Mouse (Mus musculus): Measurements from ENCODE around the gene Gusb. TPM values are rescaled to one million over a fixed set of nuclear protein-coding genes. Genes with fewer than 3 reads are reported as not detected.

Gusb gene
- polyA plus RNA-seq, 1 experiment from 2014 or later = 33.9 TPM

DNA sequence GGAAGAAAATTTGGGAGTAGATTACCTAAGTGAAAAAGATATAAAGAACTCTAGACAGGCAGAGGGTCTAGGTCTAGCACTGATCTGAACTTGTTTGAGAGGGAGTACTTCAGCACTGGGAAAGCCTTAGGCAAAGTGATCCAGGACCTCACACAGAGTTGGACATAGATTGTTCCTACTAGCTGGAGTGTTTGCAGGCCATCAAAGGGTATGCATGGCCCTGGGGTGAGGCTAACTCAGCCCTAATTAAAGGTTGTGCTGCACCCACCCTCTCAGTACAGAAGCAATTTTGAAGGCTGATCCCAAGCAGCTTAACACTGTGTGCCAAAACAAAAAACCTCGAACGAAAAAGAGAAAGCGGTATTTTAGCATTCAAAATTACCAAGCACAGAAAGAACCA, 36.4 kb downstream of the Gusb start:
- no peaks in the 10 kb centered on the region for H3K4me1 ChIP-seq (replicated peaks; ENCODE audit: control insufficient read depth, insufficient read depth)
- no peaks in the 10 kb centered on the region for H3K27me3 ChIP-seq (ENCODE audit: control insufficient read depth, insufficient read depth, low read length)
- H3K36me3 ChIP-seq (ENCODE audit: control insufficient read depth, insufficient read depth, low read length) = no peaks in the 10 kb centered on the region
- H3K9me3 ChIP-seq (ENCODE audit: control insufficient read depth, low read length) = no peaks in the 10 kb centered on the region
- H3K27ac ChIP-seq (replicated peaks) = no peak overlapping the region
- 75% methylated on average over 3 of the region's 3 CpGs for WGBS
- H3K4me2 ChIP-seq (replicated peaks; ENCODE audit: low read depth) = no peak overlapping the region
- ATAC-seq (ENCODE audit: low FRiP score, low TSS enrichment) (no peak), DNase-seq (ENCODE audit: low spot score) (no peak)
- no peak overlapping the region for H3K9ac ChIP-seq (ENCODE audit: low read length)
- H3K4me3 ChIP-seq (ENCODE audit: low read depth, low read length) = no peak overlapping the region
- TF ChIP-seq EP300 (optimal IDR thresholded peaks at IDR 0.05) = no peak
- TF ChIP-seq CTCF (IDR thresholded peaks at IDR 0.05; ENCODE audit: low read depth) = no peak

DNA sequence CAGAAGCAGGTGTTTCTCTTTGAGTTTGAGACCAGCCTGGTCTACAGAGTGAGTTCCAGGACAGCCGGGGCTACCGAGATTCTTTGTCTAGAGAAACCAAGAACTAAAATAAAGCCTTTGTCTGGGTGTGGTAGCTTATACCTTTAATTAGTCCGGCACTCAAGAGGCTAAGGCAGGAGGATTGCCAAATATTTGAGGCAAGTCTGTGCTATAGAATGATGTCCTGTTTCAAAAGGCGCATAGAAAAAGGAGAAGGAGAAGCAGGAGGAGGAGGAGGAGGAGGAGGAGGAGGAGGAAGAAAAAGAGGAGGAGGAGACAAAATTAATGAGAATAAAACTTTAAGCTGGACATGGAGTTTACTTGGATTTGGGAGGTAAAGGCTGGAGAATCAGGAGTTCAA, 39.6 kb downstream of the Gusb start:
- WGBS = 67% methylated on average over 4 of the region's 4 CpGs
- ATAC-seq (ENCODE audit: low FRiP score, low TSS enrichment) (no peak), DNase-seq (ENCODE audit: low spot score) (no peak)
- no peak overlapping the region for H3K9ac ChIP-seq (ENCODE audit: low read length)
- H3K27me3 ChIP-seq (ENCODE audit: control insufficient read depth, insufficient read depth, low read length) = no peaks in the 10 kb centered on the region
- no peak overlapping the region for H3K27ac ChIP-seq (replicated peaks)
- H3K4me3 ChIP-seq (ENCODE audit: low read depth, low read length) = no peak overlapping the region
- H3K9me3 ChIP-seq (ENCODE audit: control insufficient read depth, low read length) = no peaks in the 10 kb centered on the region
- H3K4me2 ChIP-seq (replicated peaks; ENCODE audit: low read depth) = no peak overlapping the region
- H3K4me1 ChIP-seq (replicated peaks; ENCODE audit: control insufficient read depth, insufficient read depth) = no peaks in the 10 kb centered on the region
- TF ChIP-seq CTCF (IDR thresholded peaks at IDR 0.05; ENCODE audit: low read depth) (no peak), EP300 (optimal IDR thresholded peaks at IDR 0.05) (no peak)
- no peaks in the 10 kb centered on the region for H3K36me3 ChIP-seq (ENCODE audit: control insufficient read depth, insufficient read depth, low read length)

DNA sequence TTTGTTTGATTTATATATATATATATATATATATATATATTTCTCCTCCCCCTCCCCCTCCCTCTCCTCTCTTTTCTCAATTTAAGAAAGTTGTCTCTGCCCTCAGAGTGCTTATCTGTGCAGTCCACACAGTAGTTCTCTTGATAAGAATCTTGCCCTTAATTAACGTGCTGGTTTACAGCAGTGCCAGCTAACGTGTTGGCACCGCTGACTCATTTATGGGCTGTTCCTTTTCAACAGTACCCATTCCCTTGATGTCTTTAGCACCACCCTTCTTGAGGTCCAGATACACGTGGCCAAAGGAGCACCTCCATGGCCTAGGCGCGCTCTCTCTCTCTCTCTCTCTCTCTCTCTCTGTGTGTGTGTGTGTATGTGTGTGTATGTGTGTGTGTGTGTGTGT, 47.1 kb downstream of the Gusb start:
- ATAC-seq (ENCODE audit: low FRiP score, low TSS enrichment) = no peak
- WGBS = 64% methylated on average over 6 of the region's 6 CpGs
- H3K4me1 ChIP-seq (replicated peaks; ENCODE audit: control insufficient read depth, insufficient read depth) = no peaks in the 10 kb centered on the region
- no peaks in the 10 kb centered on the region for H3K9me3 ChIP-seq (ENCODE audit: control insufficient read depth, low read length)
- no peak overlapping the region for H3K27ac ChIP-seq (replicated peaks)
- H3K4me3 ChIP-seq (ENCODE audit: low read depth, low read length) = no peak overlapping the region
- H3K9ac ChIP-seq (ENCODE audit: low read length) = no peak overlapping the region
- no peaks in the 10 kb centered on the region for H3K27me3 ChIP-seq (ENCODE audit: control insufficient read depth, insufficient read depth, low read length)
- TF ChIP-seq EP300 (optimal IDR thresholded peaks at IDR 0.05) = no peak
- no peak for TF ChIP-seq CTCF (IDR thresholded peaks at IDR 0.05; ENCODE audit: low read depth)
- no peak overlapping the region for H3K4me2 ChIP-seq (replicated peaks; ENCODE audit: low read depth)
- no peak for DNase-seq (ENCODE audit: low spot score)
- no peaks in the 10 kb centered on the region for H3K36me3 ChIP-seq (ENCODE audit: control insufficient read depth, insufficient read depth, low read length)

DNA sequence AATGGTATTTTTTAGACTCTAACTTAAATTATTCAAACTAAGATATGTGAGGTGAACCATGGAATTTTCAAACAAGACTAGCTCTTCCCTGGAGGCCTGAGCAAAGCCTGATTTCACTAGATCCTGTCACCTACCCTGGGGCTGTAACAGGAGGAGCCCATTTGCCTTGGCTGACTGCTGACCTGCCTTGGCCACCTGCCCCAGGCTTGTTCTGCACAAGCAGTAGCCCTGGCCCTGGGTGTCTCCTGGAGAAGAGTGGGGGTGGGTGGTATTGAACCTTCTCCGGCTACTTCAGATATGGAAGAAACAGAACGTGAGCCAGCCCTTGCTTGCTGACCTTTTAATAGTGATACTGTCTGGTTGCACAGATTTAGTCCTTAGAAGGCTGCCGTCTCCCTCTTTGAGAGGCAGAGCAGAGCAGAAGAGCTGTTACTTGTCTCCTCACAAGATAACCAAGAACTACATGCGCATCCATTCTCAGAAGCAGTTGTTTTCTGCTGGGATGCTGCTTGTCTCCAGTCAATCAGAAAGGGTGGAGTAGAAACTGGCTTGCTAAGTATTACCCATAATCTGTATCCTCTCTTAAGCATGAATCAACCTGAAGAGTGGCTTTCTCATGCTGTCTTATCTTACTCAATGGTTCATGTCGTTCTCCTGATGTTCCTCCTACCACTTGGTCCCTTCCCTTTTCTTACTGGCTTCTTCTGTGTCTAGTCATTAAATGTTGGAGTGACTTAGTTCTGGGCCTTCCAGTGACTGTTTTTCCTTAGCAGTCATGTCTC, 48.2 kb downstream of the Gusb start:
- no peak overlapping the region for H3K4me3 ChIP-seq (ENCODE audit: low read depth, low read length)
- 79% methylated on average over 5 of the region's 5 CpGs for WGBS
- H3K27ac ChIP-seq (replicated peaks) = 0 out of 2 replicates have a peak overlapping the region, but pooled peaks have one; percentile 40
- DNase-seq (ENCODE audit: low spot score) (no peak), ATAC-seq (ENCODE audit: low FRiP score, low TSS enrichment) (no peak)
- no peaks in the 10 kb centered on the region for H3K9me3 ChIP-seq (ENCODE audit: control insufficient read depth, low read length)
- no peak overlapping the region for H3K4me2 ChIP-seq (replicated peaks; ENCODE audit: low read depth)
- TF ChIP-seq EP300 (optimal IDR thresholded peaks at IDR 0.05) (no peak), CTCF (IDR thresholded peaks at IDR 0.05; ENCODE audit: low read depth) (no peak)
- H3K27me3 ChIP-seq (ENCODE audit: control insufficient read depth, insufficient read depth, low read length) = no peaks in the 10 kb centered on the region
- H3K9ac ChIP-seq (ENCODE audit: low read length) = no peak overlapping the region
- H3K4me1 ChIP-seq (replicated peaks; ENCODE audit: control insufficient read depth, insufficient read depth) = no peaks in the 10 kb centered on the region
- no peaks in the 10 kb centered on the region for H3K36me3 ChIP-seq (ENCODE audit: control insufficient read depth, insufficient read depth, low read length)

DNA sequence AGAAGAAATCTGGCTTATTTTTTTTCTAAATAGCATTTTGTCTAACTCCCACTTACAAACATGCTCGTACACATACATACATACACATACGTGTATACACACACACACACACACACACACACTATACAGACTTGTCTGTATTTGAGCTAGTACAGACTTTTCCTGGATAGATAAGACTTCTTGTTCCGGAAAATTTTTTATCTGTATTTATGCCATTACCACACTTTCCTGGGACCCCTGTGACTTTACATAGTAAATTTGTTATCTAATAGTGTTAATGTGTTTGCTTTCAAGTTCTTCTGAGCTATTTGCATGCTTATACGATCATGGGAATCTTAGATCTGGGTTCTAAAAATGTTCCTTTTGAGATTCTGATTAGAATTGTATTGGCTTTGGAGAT, 50.7 kb downstream of the Gusb start:
- ATAC-seq (ENCODE audit: low FRiP score, low TSS enrichment) (no peak), DNase-seq (ENCODE audit: low spot score) (no peak)
- no peaks in the 10 kb centered on the region for H3K27me3 ChIP-seq (ENCODE audit: control insufficient read depth, insufficient read depth, low read length)
- H3K9ac ChIP-seq (ENCODE audit: low read length) = no peak overlapping the region
- no peak overlapping the region for H3K4me3 ChIP-seq (ENCODE audit: low read depth, low read length)
- H3K4me2 ChIP-seq (replicated peaks; ENCODE audit: low read depth) = no peak overlapping the region
- H3K36me3 ChIP-seq (ENCODE audit: control insufficient read depth, insufficient read depth, low read length) = no peaks in the 10 kb centered on the region
- H3K9me3 ChIP-seq (ENCODE audit: control insufficient read depth, low read length) = no peaks in the 10 kb centered on the region
- TF ChIP-seq CTCF (IDR thresholded peaks at IDR 0.05; ENCODE audit: low read depth) = no peak
- no peak for TF ChIP-seq EP300 (optimal IDR thresholded peaks at IDR 0.05)
- no peak overlapping the region for H3K27ac ChIP-seq (replicated peaks)
- 79% methylated on average over 4 of the region's 4 CpGs for WGBS
- no peaks in the 10 kb centered on the region for H3K4me1 ChIP-seq (replicated peaks; ENCODE audit: control insufficient read depth, insufficient read depth)

DNA sequence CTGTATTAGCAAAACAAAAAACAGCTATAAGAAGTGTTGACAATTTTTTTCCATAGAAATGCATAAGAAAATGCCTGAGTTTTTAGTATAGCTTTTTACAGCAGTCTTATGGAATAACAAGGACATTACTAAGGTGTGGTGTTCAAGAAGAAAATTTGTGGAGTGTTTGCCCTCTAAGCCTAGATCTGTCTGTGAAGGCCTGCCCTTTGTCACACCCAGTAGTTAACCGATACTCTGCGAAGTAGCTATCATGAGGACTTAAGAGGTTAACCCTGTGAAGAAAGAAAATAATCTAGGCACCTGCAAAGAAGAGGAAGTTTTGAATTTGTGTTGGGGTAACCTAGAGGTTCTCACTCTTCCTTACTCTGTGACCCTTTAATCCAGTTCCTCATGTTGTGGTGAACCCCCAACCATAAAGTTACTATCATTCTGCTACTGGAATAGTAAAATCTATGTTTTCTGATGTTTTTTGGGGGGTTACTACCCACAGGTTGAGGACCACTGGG, 55.3 kb downstream of the Gusb start:
- H3K36me3 ChIP-seq (ENCODE audit: control insufficient read depth, insufficient read depth, low read length) = no peaks in the 10 kb centered on the region
- no peaks in the 10 kb centered on the region for H3K4me1 ChIP-seq (replicated peaks; ENCODE audit: control insufficient read depth, insufficient read depth)
- H3K9me3 ChIP-seq (ENCODE audit: control insufficient read depth, low read length) = no peaks in the 10 kb centered on the region
- H3K27me3 ChIP-seq (ENCODE audit: control insufficient read depth, insufficient read depth, low read length) = no peaks in the 10 kb centered on the region
- TF ChIP-seq EP300 (optimal IDR thresholded peaks at IDR 0.05) (no peak), CTCF (IDR thresholded peaks at IDR 0.05; ENCODE audit: low read depth) (no peak)
- H3K9ac ChIP-seq (ENCODE audit: low read length) = no peak overlapping the region
- DNase-seq (ENCODE audit: low spot score) (no peak), ATAC-seq (ENCODE audit: low FRiP score, low TSS enrichment) (no peak)
- no peak overlapping the region for H3K27ac ChIP-seq (replicated peaks)
- no peak overlapping the region for H3K4me2 ChIP-seq (replicated peaks; ENCODE audit: low read depth)
- no peak overlapping the region for H3K4me3 ChIP-seq (ENCODE audit: low read depth, low read length)
- WGBS = 54% methylated on average over 2 of the region's 2 CpGs
